Mouse (Mus musculus) embryonic facial prominence, embryonic 12.5 days (tissue): ENCODE measurements around the gene Rspry1. TPM values are rescaled to one million over a fixed set of nuclear protein-coding genes. Genes with fewer than 3 reads are reported as not detected.

Experiments used
- polyA plus RNA-seq: library from polyadenylated mRNA; unstranded; fragments of >200 nt; fragmentation: Nextera tagmentation; extraction: Ambion mirVana; gene quantifications from 2 replicates; pipeline ENCODE4 v1.2.1, GENCODE M21; 2016

Rspry1 gene
- polyA plus RNA-seq, 1 experiment from 2014 or later = 51.1 TPM

Other genes starting within 250 kb of the Rspry1 start
- gene Herpud1, start 215.5 kb upstream of the Rspry1 start, polyA plus RNA-seq = 58.3 and 58.4 TPM in 2 replicates
- 0.28 TPM in 1 of 2 replicates, not detected in the other for gene Nlrc5, start 167.6 kb upstream of the Rspry1 start, polyA plus RNA-seq
- gene Cpne2, start 68.9 kb upstream of the Rspry1 start, polyA plus RNA-seq = 10.6 and 11.2 TPM in 2 replicates
- 77.8 and 81.0 TPM in 2 replicates for gene Fam192a, start 60 bp downstream of the Rspry1 start, polyA plus RNA-seq
- 162 and 168 TPM in 2 replicates for gene Arl2bp, start 64.7 kb downstream of the Rspry1 start, polyA plus RNA-seq
- 2.3 TPM in 2 replicates for gene Pllp, start 94.3 kb downstream of the Rspry1 start, polyA plus RNA-seq
- not detected in 2 replicates for gene Ccl22, start 143.7 kb downstream of the Rspry1 start, polyA plus RNA-seq
- gene Cx3cl1, start 170.1 kb downstream of the Rspry1 start, polyA plus RNA-seq = 4.6 and 5.3 TPM in 2 replicates
- gene Ccl17, start 208.5 kb downstream of the Rspry1 start, polyA plus RNA-seq = not detected in 2 replicates
- 61.8 and 66.3 TPM in 2 replicates for gene Coq9, start 236.4 kb downstream of the Rspry1 start, polyA plus RNA-seq
- 141 and 144 TPM in 2 replicates for gene Ciapin1, start 236.4 kb downstream of the Rspry1 start, polyA plus RNA-seq